Mouse (Mus musculus): Measurements from ENCODE around the gene Serpini1.

GRCm38 (mm10) chr3:75635648-75636047, 78.3 kb downstream of the Serpini1 start:
- TF ChIP-seq POLR2A (IDR thresholded peaks at IDR 0.05; ENCODE audit: control insufficient read depth, low read depth, low read length) (no peak), CTCF (IDR thresholded peaks at IDR 0.05; ENCODE audit: control insufficient read depth, insufficient read depth, insufficient replicate concordance, low read depth, low read length) (no peak)

Measured in testis, adult 2 months (tissue).